Mouse (Mus musculus): Measurements from ENCODE around the gene Gfod1.

Gene Gfod1

GRCm38 (mm10) chr13:43199749-43200148, 104.2 kb downstream of the Gfod1 start:
- DNase-seq, result peak; percentile 46 to 60

- DNase-seq, result no peak
These were observed 104.7 kb downstream of the Gfod1 start for GRCm38 (mm10) chr13:43199282-43199681.

GRCm38 (mm10) chr13:43197187-43197586, 106.8 kb downstream of the Gfod1 start:
- no peak for DNase-seq

- DNase-seq, result peak; percentile 59 to 72
These were observed 108.0 kb downstream of the Gfod1 start for GRCm38 (mm10) chr13:43196000-43196399.

GRCm38 (mm10) chr13:43193932-43194331, 110.0 kb downstream of the Gfod1 start:
- DNase-seq, result peak in 1 of 2 experiments; percentile 15

- peak; percentile 37 to 70 for DNase-seq
These were observed 110.7 kb downstream of the Gfod1 start for GRCm38 (mm10) chr13:43193266-43193665.

- peak; percentile 56 to 72 for DNase-seq
These were observed 112.2 kb downstream of the Gfod1 start for GRCm38 (mm10) chr13:43191741-43192192.

- peak in 1 of 2 experiments; percentile 17 for DNase-seq
These were observed 112.7 kb downstream of the Gfod1 start for GRCm38 (mm10) chr13:43191290-43191689.

- peak in 1 of 2 experiments; percentile 5 for DNase-seq
These were observed 116.2 kb downstream of the Gfod1 start for GRCm38 (mm10) chr13:43187736-43188135.

GRCm38 (mm10) chr13:43183248-43184055, 120.5 kb downstream of the Gfod1 start:
- DNase-seq, result no peak

GRCm38 (mm10) chr13:43182465-43183201, 121.3 kb downstream of the Gfod1 start:
- peak; percentile 78 to 87 for DNase-seq

- no peak for DNase-seq
These were observed 122.9 kb downstream of the Gfod1 start for GRCm38 (mm10) chr13:43181104-43181503.

GRCm38 (mm10) chr13:43177317-43177716, 126.7 kb downstream of the Gfod1 start:
- DNase-seq, result no peak

GRCm38 (mm10) chr13:43176676-43177075, 127.3 kb downstream of the Gfod1 start:
- DNase-seq, result no peak

GRCm38 (mm10) chr13:43173262-43173661, 130.7 kb downstream of the Gfod1 start:
- DNase-seq, result peak; percentile 64 to 87

- peak; percentile 43 to 45 for DNase-seq
These were observed 131.8 kb downstream of the Gfod1 start for GRCm38 (mm10) chr13:43172036-43172713.

- peak; percentile 98 to 99 for DNase-seq
These were observed 132.8 kb downstream of the Gfod1 start, which contains the start of gene Tbc1d7 for GRCm38 (mm10) chr13:43171020-43171710. Gene Tbc1d7 (minus strand): TSS chr13:43171501.

GRCm38 (mm10) chr13:43167721-43168120, 136.3 kb downstream of the Gfod1 start:
- no peak for DNase-seq

- peak in 1 of 2 experiments; percentile 69 for DNase-seq
These were observed 144.5 kb downstream of the Gfod1 start for GRCm38 (mm10) chr13:43159429-43159828.

GRCm38 (mm10) chr13:43158281-43158680, 145.7 kb downstream of the Gfod1 start:
- DNase-seq, result no peak

GRCm38 (mm10) chr13:43157370-43157769, 146.6 kb downstream of the Gfod1 start:
- no peak for DNase-seq

- DNase-seq, result no peak
These were observed 151.9 kb downstream of the Gfod1 start for GRCm38 (mm10) chr13:43152005-43152520.
